Mouse (Mus musculus): ENCODE data around the gene Agmat. TPM values are rescaled to one million over a fixed set of nuclear protein-coding genes. Genes with fewer than 3 reads are reported as not detected.

Gene Agmat
- polyA plus RNA-seq, 1 experiment = 0.05 TPM

GRCm38 (mm10) chr4:141786141-141786540 lies 39.7 kb downstream of the Agmat start:
- TF ChIP-seq POLR2A (IDR thresholded peaks at IDR 0.05; ENCODE audit: borderline replicate concordance, extremely low read depth, insufficient read depth, insufficient read length, poor library complexity, severe bottlenecking) (no peak), CTCF (IDR thresholded peaks at IDR 0.05; ENCODE audit: borderline replicate concordance, extremely low read depth, insufficient read depth, insufficient read length) (no peak)
- DNase-seq (ENCODE audit: low read depth) = no peak

- DNase-seq (ENCODE audit: low read depth) = no peak
- TF ChIP-seq CTCF (IDR thresholded peaks at IDR 0.05; ENCODE audit: borderline replicate concordance, extremely low read depth, insufficient read depth, insufficient read length) (no peak), POLR2A (IDR thresholded peaks at IDR 0.05; ENCODE audit: borderline replicate concordance, extremely low read depth, insufficient read depth, insufficient read length, poor library complexity, severe bottlenecking) (no peak)
Observed at GRCm38 (mm10) chr4:141787046-141787445, 40.6 kb downstream of the Agmat start.

GRCm38 (mm10) chr4:141787462-141787861 lies 41.0 kb downstream of the Agmat start:
- DNase-seq (ENCODE audit: low read depth) = no peak
- TF ChIP-seq POLR2A (IDR thresholded peaks at IDR 0.05; ENCODE audit: borderline replicate concordance, extremely low read depth, insufficient read depth, insufficient read length, poor library complexity, severe bottlenecking) (no peak), CTCF (IDR thresholded peaks at IDR 0.05; ENCODE audit: borderline replicate concordance, extremely low read depth, insufficient read depth, insufficient read length) (no peak)

- no peak for DNase-seq (ENCODE audit: low read depth)
Observed at GRCm38 (mm10) chr4:141789564-141790218, 43.2 kb downstream of the Agmat start.

GRCm38 (mm10) chr4:141790524-141790990 lies 44.1 kb downstream of the Agmat start, which contains the start of gene Dnajc16:
Gene Dnajc16 (minus strand): TSS chr4:141790931.
- peak; percentile 72; the same call in 1 of the 2 replicates for TF ChIP-seq POLR2A (IDR thresholded peaks at IDR 0.05; ENCODE audit: borderline replicate concordance, extremely low read depth, insufficient read depth, insufficient read length, poor library complexity, severe bottlenecking)
- no peak for TF ChIP-seq CTCF (IDR thresholded peaks at IDR 0.05; ENCODE audit: borderline replicate concordance, extremely low read depth, insufficient read depth, insufficient read length)
- DNase-seq (ENCODE audit: low read depth) = peak; percentile 100

More at GRCm38 (mm10) chr4:141789564-141790218, 43.2 kb downstream of the Agmat start:
- TF ChIP-seq CTCF (IDR thresholded peaks at IDR 0.05; ENCODE audit: borderline replicate concordance, extremely low read depth, insufficient read depth, insufficient read length) = no peak
- TF ChIP-seq POLR2A (IDR thresholded peaks at IDR 0.05; ENCODE audit: borderline replicate concordance, extremely low read depth, insufficient read depth, insufficient read length, poor library complexity, severe bottlenecking) = no peak

- TF ChIP-seq POLR2A (IDR thresholded peaks at IDR 0.05; ENCODE audit: borderline replicate concordance, extremely low read depth, insufficient read depth, insufficient read length, poor library complexity, severe bottlenecking) = no peak
- TF ChIP-seq CTCF (IDR thresholded peaks at IDR 0.05; ENCODE audit: borderline replicate concordance, extremely low read depth, insufficient read depth, insufficient read length) = no peak
- no peak for DNase-seq (ENCODE audit: low read depth)
Observed at GRCm38 (mm10) chr4:141791486-141791885, 45.0 kb downstream of the Agmat start.

- TF ChIP-seq CTCF (IDR thresholded peaks at IDR 0.05; ENCODE audit: borderline replicate concordance, extremely low read depth, insufficient read depth, insufficient read length) (no peak), POLR2A (IDR thresholded peaks at IDR 0.05; ENCODE audit: borderline replicate concordance, extremely low read depth, insufficient read depth, insufficient read length, poor library complexity, severe bottlenecking) (no peak)
- DNase-seq (ENCODE audit: low read depth) = no peak
Observed at GRCm38 (mm10) chr4:141791951-141792350, 45.5 kb downstream of the Agmat start.

- TF ChIP-seq CTCF (IDR thresholded peaks at IDR 0.05; ENCODE audit: borderline replicate concordance, extremely low read depth, insufficient read depth, insufficient read length) = no peak
Observed at GRCm38 (mm10) chr4:141792554-141793281, 46.2 kb downstream of the Agmat start.

GRCm38 (mm10) chr4:141793282-141794151 lies 47.0 kb downstream of the Agmat start, which contains the start of gene Casp9:
Gene Casp9 (plus strand): TSS chr4:141793612.
- DNase-seq (ENCODE audit: low read depth) = peak; percentile 98
- TF ChIP-seq CTCF (IDR thresholded peaks at IDR 0.05; ENCODE audit: borderline replicate concordance, extremely low read depth, insufficient read depth, insufficient read length) (no peak), POLR2A (IDR thresholded peaks at IDR 0.05; ENCODE audit: borderline replicate concordance, extremely low read depth, insufficient read depth, insufficient read length, poor library complexity, severe bottlenecking) (peak; percentile 41; the same call in 1 of the 2 replicates)

More at GRCm38 (mm10) chr4:141792554-141793281, 46.2 kb downstream of the Agmat start:
- no peak for DNase-seq (ENCODE audit: low read depth)

GRCm38 (mm10) chr4:141794152-141794535 lies 47.7 kb downstream of the Agmat start:
- TF ChIP-seq POLR2A (IDR thresholded peaks at IDR 0.05; ENCODE audit: borderline replicate concordance, extremely low read depth, insufficient read depth, insufficient read length, poor library complexity, severe bottlenecking) (no peak), CTCF (IDR thresholded peaks at IDR 0.05; ENCODE audit: borderline replicate concordance, extremely low read depth, insufficient read depth, insufficient read length) (no peak)

GRCm38 (mm10) chr4:141796356-141796755 lies 49.9 kb downstream of the Agmat start:
- no peak for DNase-seq (ENCODE audit: low read depth)
- no peak for TF ChIP-seq POLR2A (IDR thresholded peaks at IDR 0.05; ENCODE audit: borderline replicate concordance, extremely low read depth, insufficient read depth, insufficient read length, poor library complexity, severe bottlenecking)
- no peak for TF ChIP-seq CTCF (IDR thresholded peaks at IDR 0.05; ENCODE audit: borderline replicate concordance, extremely low read depth, insufficient read depth, insufficient read length)

More at GRCm38 (mm10) chr4:141794152-141794535, 47.7 kb downstream of the Agmat start:
- DNase-seq (ENCODE audit: low read depth) = no peak
